Mouse (Mus musculus): ENCODE data around the gene Klf16. TPM values are rescaled to one million over a fixed set of nuclear protein-coding genes. Genes with fewer than 3 reads are reported as not detected.

Gene Klf16
- 8.5 TPM in 2 replicates for polyA plus RNA-seq (2016; fragmentation: Nextera tagmentation; extraction: Ambion mirVana)

DNA sequence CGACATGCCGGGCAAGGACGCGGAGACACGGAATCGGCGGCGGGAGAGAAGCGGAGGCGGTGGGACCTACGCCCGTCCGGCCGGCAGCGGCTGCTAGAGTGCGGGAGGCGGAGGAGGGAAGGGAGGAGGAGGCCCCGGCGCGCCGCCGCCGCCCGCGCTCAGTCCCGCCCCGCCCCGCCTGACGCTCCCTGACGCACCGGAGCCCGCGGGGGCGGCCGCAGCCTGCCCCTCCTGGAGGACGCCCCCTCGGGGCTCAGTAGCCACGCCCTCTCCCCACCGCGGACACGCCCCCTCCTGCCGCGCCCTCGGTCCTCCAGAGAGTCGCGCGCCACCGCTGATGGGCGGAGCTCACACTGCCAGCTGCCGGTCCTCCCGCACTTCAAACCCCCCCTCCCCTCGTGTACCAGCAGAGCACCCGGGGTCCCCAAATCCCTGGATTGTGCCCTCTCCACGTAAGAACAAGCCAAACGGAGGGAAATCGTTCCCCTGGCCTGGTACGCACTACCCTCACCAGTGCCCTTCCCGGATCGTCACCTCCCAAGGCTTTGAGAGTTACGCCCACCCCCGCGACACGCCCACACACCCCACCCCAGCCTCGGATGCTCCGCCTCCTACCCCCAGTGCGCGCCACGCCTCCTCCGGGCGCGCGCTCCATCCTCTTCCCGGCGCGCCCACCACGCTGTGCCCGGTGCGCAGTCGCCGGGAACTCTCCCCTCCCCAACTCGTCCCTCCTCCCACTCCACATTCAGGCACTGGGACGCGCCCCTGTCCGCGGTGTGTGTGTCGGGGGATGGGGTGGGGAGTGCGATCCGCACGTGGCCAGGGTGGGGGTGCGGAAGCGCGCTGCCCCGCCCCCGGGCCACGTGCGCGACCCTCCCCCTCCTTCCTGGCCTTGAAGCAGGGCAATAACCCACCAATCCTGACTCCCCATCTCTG is at the start of gene Klf16:
Gene Klf16, minus strand, starts transcription at position 127 of the 936 bp plus-strand sequence.
- Histone ChIP-seq H3K4me1 (peaks cover 70% of the 10 kb centered on the region), H3K36me3 (replicated peaks) (peaks cover 14% of the 10 kb centered on the region), H3K27me3 (replicated peaks; ENCODE audit: low read depth, poor library complexity, severe bottlenecking) (no peaks in the 10 kb centered on the region), H3K4me3 (peak within 1 kb of the TSS; percentile 91), H3K9me3 (no peaks in the 10 kb centered on the region), H3K27ac (replicated peaks) (peak within 1 kb of the TSS; percentile 86)
- WGBS = under 1% methylated on average over 75 of the region's 97 CpGs
- peak; percentile 98 for DNase-seq (ENCODE audit: low spot score)

- DNase-seq (ENCODE audit: low spot score) = no peak
- WGBS = 93% methylated on average over 4 of the region's 4 CpGs
- Histone ChIP-seq H3K4me3 (no peak overlapping the region; the same call in 1 of the 2 replicates), H3K27ac (replicated peaks) (no peak overlapping the region), H3K4me1 (peaks cover 61% of the 10 kb centered on the region), H3K27me3 (replicated peaks; ENCODE audit: low read depth, poor library complexity, severe bottlenecking) (no peaks in the 10 kb centered on the region), H3K36me3 (replicated peaks) (peaks cover 53% of the 10 kb centered on the region), H3K9me3 (no peaks in the 10 kb centered on the region)
Observed at GRCm38 (mm10) chr10:80625764-80626163, 48.6 kb upstream of the Klf16 start.

GRCm38 (mm10) chr10:80623457-80624191 is 46.5 kb upstream of the Klf16 start:
- Histone ChIP-seq H3K27me3 (replicated peaks; ENCODE audit: low read depth, poor library complexity, severe bottlenecking) (no peaks in the 10 kb centered on the region), H3K36me3 (replicated peaks) (peaks cover 31% of the 10 kb centered on the region), H3K9me3 (no peaks in the 10 kb centered on the region), H3K4me1 (peaks cover 64% of the 10 kb centered on the region), H3K4me3 (peak overlapping the region; percentile 90), H3K27ac (replicated peaks) (peak overlapping the region; percentile 96)
- DNase-seq (ENCODE audit: low spot score) = peak; percentile 78
- WGBS = 15% methylated on average over 15 of the region's 15 CpGs

DNA sequence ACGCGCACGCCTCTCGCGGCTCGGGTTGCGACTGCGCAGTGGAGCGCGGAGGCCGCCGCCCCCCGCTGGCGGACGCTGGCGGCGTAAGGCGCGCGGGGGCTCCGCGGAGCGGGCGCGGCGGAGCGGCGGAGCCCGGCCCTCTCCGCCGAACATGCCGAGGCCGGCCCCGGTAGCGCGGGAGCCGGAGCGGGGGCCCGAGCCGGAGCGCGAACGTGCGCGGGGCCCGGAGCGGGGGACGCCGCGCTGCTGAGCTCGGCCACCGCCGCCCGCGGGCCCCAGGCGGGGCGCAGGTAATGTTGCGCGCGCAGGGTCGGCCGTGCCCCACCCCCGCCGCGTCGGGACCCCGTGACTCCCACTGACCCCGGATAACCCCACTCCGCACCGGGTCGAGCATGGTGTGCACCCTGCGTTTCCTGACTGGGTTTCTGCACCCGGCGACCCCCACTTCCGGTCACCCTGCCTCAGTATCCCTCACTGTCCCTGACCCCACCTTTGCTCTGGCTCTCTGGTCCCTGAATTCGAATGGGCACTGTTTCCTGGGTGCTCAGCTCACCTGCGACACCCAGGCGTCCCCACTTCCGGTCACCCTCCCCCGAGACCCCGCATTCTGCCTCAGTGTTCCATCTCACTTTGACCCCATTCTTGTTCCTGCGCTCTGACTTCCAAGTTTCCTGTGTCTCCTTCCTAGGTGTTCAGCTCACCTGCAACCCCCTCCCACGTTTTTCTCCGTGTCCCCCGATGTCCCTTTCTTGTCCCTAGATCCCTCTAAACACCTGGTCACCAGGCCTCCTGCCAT is 45.7 kb upstream of the Klf16 start, which contains the start of gene Csnk1g2:
Gene Csnk1g2, plus strand, starts transcription at position 178 of the 796 bp plus-strand sequence.
- peak within 1 kb of the TSS; percentile 96 for H3K27ac ChIP-seq (replicated peaks)
- DNase-seq (ENCODE audit: low spot score) = no peak

GRCm38 (mm10) chr10:80621940-80622660 is 45.0 kb upstream of the Klf16 start:
- Histone ChIP-seq H3K4me3 (peak overlapping the region; percentile 90), H3K4me1 (peaks cover 51% of the 10 kb centered on the region)
- WGBS = under 1% methylated on average over 64 of the region's 64 CpGs

More for the DNA sequence above, 45.7 kb upstream of the Klf16 start, which contains the start of gene Csnk1g2:
- Histone ChIP-seq H3K4me3 (peak within 1 kb of the TSS; percentile 90), H3K9me3 (no peaks in the 10 kb centered on the region), H3K27me3 (replicated peaks; ENCODE audit: low read depth, poor library complexity, severe bottlenecking) (no peaks in the 10 kb centered on the region), H3K4me1 (peaks cover 58% of the 10 kb centered on the region), H3K36me3 (replicated peaks) (peaks cover 24% of the 10 kb centered on the region)
- WGBS = 1% methylated on average over 85 of the region's 85 CpGs

DNA sequence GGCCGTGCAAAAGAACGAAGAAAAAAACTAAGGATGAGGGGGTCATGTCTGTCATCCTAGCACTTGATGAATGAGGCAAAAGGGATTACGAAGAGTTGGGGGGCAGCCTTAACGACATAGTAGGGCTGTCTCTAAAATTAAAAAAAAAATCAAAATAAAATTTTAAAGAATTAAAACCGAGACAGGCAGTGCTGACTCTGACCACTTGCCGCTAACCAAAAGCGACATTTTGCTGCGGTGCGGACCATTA is 44.5 kb upstream of the Klf16 start:
- Histone ChIP-seq H3K36me3 (replicated peaks) (peaks cover 20% of the 10 kb centered on the region), H3K4me3 (peak overlapping the region; percentile 90), H3K27ac (replicated peaks) (peak overlapping the region; percentile 96), H3K4me1 (peaks cover 51% of the 10 kb centered on the region), H3K9me3 (no peaks in the 10 kb centered on the region), H3K27me3 (replicated peaks; ENCODE audit: low read depth, poor library complexity, severe bottlenecking) (no peaks in the 10 kb centered on the region)
- WGBS = 4% methylated on average over 9 of the region's 9 CpGs
- no peak for DNase-seq (ENCODE audit: low spot score)

More at GRCm38 (mm10) chr10:80621940-80622660, 45.0 kb upstream of the Klf16 start:
- peak; percentile 99 for DNase-seq (ENCODE audit: low spot score)
- Histone ChIP-seq H3K27ac (replicated peaks) (peak overlapping the region; percentile 96), H3K36me3 (replicated peaks) (peaks cover 20% of the 10 kb centered on the region), H3K27me3 (replicated peaks; ENCODE audit: low read depth, poor library complexity, severe bottlenecking) (no peaks in the 10 kb centered on the region), H3K9me3 (no peaks in the 10 kb centered on the region)

DNA sequence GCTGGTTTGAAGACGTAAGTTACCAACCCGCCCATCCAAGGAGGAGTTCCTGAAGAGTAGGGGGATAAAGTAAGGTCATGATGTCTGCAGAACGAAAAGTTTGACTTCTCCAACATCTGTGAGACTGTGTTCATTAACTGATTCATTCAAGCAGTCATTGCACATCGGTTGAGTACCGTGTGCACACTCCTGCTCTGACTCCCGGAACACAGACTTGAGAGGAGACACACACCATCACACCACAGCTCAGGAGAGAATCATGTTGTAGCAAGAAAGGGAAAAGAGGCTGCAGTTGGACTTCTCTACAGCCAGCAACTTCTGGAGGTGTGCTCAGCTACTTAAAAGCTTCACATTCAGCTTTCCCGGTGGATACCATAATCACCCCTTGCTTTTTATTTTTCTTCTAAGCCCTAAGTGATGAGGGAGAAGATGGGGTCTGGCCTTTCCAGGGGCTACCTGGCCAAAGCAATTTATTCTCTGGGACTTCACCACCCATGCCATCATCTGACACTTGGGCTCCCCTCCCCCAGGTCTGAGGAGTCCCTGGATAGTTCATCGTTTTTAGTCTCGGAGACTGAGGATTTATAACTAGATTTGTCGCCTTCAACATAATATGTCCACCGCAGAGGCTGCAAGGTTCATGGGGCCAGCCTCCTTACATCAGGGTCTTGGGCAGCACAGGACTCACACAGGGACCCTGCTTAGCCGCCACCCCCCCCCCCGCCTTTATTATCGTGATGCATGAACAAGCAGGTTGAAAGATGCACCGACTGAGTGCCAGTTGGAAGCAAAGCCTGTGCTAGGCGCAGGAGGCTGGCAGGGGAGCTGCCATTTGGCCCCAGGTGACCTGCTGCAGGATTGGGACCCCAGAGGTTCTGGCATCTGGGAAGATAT is 43.9 kb upstream of the Klf16 start:
- Histone ChIP-seq H3K4me1 (peaks cover 46% of the 10 kb centered on the region), H3K27ac (replicated peaks) (peak overlapping the region; percentile 96), H3K4me3 (peak overlapping the region; percentile 90), H3K9me3 (no peaks in the 10 kb centered on the region), H3K36me3 (replicated peaks) (peaks cover 15% of the 10 kb centered on the region), H3K27me3 (replicated peaks; ENCODE audit: low read depth, poor library complexity, severe bottlenecking) (no peaks in the 10 kb centered on the region)
- 63% methylated on average over 16 of the region's 16 CpGs for WGBS
- DNase-seq (ENCODE audit: low spot score) = no peak

DNA sequence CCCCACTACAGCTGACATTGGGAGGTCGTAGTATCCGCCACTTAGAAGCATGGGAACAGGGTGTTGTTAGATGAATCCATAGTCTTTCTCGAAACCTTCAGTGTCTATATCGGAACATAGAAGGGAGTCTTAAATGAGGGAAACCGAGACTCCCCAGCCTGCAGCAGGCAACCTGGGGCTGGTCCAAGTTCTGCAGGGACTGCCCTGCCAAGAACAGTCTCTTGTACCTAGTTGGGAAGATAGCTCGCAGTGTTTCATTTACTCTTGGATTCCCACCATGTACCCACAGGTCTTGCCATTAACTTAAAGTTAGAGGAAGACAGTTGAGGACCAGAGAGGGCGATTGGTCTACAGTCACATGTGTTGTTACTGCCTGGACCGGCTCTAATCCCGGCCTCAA is 43.2 kb upstream of the Klf16 start:
- peak overlapping the region; percentile 14; the same call in 1 of the 2 replicates for H3K4me3 ChIP-seq

DNA sequence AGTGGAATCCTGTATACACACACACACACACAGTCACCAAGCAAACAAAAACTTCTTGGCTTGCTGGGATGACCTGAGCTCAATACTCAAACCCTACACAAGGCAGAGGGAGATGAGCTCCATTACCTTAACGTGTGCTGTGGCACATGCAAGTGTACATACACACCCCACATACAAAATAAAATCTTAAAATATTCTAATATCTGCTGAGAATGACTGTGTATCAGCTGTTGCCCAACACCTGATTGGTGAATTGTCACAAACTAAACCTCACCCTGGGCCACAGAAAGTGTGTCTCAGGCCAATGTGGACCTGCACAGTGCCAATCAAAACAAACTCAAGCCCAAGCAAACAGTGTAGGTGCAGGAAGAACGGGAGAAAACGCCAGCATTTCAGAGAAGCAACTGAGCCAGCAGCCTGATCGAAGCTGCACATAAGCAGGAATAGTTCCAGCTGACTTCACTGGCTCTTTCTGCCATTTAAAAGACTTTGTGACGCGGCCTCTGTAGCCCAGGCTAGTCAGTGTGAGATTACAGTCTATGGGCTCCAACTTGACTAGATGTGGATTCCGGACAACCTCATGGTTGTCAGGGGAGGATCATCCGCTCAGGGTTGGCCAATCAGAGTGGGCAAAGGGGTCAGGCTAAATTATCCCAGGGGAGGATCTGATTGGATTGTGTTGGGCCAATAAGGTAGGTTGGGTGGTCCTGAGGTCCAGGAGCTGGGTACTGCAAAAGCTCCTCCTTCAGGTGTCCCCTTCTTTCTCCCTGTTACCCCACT is 42.5 kb upstream of the Klf16 start:
- peak overlapping the region; percentile 40; the same call in 1 of the 2 replicates for H3K27ac ChIP-seq (replicated peaks)
- H3K36me3 ChIP-seq (replicated peaks) = peaks cover 15% of the 10 kb centered on the region
- 32% methylated on average over 8 of the region's 8 CpGs for whole genome bisulfite sequencing
- H3K27me3 ChIP-seq (replicated peaks; ENCODE audit: low read depth, poor library complexity, severe bottlenecking) = no peaks in the 10 kb centered on the region
- no peak for DNase-seq (ENCODE audit: low spot score)
- H3K4me3 ChIP-seq = peak overlapping the region; percentile 14; the same call in 1 of the 2 replicates
- H3K4me1 ChIP-seq = peaks cover 33% of the 10 kb centered on the region
- no peaks in the 10 kb centered on the region for H3K9me3 ChIP-seq

More for the DNA sequence above, 43.2 kb upstream of the Klf16 start:
- H3K36me3 ChIP-seq (replicated peaks) = peaks cover 15% of the 10 kb centered on the region
- H3K4me1 ChIP-seq = peaks cover 40% of the 10 kb centered on the region
- 84% methylated on average over 9 of the region's 9 CpGs for WGBS
- H3K9me3 ChIP-seq = no peaks in the 10 kb centered on the region
- H3K27ac ChIP-seq (replicated peaks) = peak overlapping the region; percentile 40; the same call in 1 of the 2 replicates
- no peaks in the 10 kb centered on the region for H3K27me3 ChIP-seq (replicated peaks; ENCODE audit: low read depth, poor library complexity, severe bottlenecking)
- no peak for DNase-seq (ENCODE audit: low spot score)

GRCm38 (mm10) chr10:80618181-80618580 is 41.1 kb upstream of the Klf16 start:
- no peak overlapping the region for H3K4me3 ChIP-seq
- 77% methylated on average over 9 of the region's 9 CpGs for WGBS
- no peaks in the 10 kb centered on the region for H3K9me3 ChIP-seq
- no peaks in the 10 kb centered on the region for H3K27me3 ChIP-seq (replicated peaks; ENCODE audit: low read depth, poor library complexity, severe bottlenecking)
- H3K4me1 ChIP-seq = peaks cover 18% of the 10 kb centered on the region
- H3K36me3 ChIP-seq (replicated peaks) = peaks cover 30% of the 10 kb centered on the region
- DNase-seq (ENCODE audit: low spot score) = no peak
- no peak overlapping the region for H3K27ac ChIP-seq (replicated peaks)

All from embryonic facial prominence, embryonic 10.5 days (tissue).